Mouse (Mus musculus) midbrain, embryonic 11.5 days (tissue): ENCODE data around the gene Dtl. TPM values are rescaled to one million over a fixed set of nuclear protein-coding genes. Genes with fewer than 3 reads are reported as not detected.

Experiments used
- ATAC-seq: fragments of 200-750 bp; cut with Nextera tagmentation; 2 replicates; pipeline ENCODE4 v1.8.0; 2017; ENCODE audit warnings: moderate TSS enrichment, moderate library complexity; ENCODE audit not compliant: low FRiP score
- DNase-seq: peaks from one replicate; pipeline ENCODE4 v3.0.0; 2015; ENCODE audit warnings: low spot score; ENCODE audit errors: missing footprints
- H3K27ac ChIP-seq: fragments of 300-500 bp; sonication (generic); 2 replicates; pipeline ENCODE4 v1.5.1; 2014; ENCODE audit warnings: low read depth, low read length
- H3K27me3 ChIP-seq: fragments of 300-500 bp; sonication (generic); 2 replicates; pipeline ENCODE4 v1.6.1; 2014; ENCODE audit warnings: mild to moderate bottlenecking, low read length, moderate library complexity, mixed read lengths; ENCODE audit not compliant: control insufficient read depth, insufficient read depth
- H3K36me3 ChIP-seq: fragments of 300-500 bp; sonication (generic); 2 replicates; pipeline ENCODE4 v1.6.1; 2014; ENCODE audit warnings: mild to moderate bottlenecking, low read length, moderate library complexity, mixed read lengths; ENCODE audit not compliant: control insufficient read depth, insufficient read depth
- H3K4me1 ChIP-seq: fragments of 300-500 bp; sonication (generic); 2 replicates; pipeline ENCODE4 v1.6.1; 2014; ENCODE audit warnings: low read length; ENCODE audit not compliant: control insufficient read depth, insufficient read depth
- H3K4me2 ChIP-seq: fragments of 300-500 bp; sonication (generic); 2 replicates; pipeline ENCODE4 v1.6.1; 2014; ENCODE audit warnings: mild to moderate bottlenecking, moderate library complexity
- H3K4me3 ChIP-seq: fragments of 300-500 bp; sonication (generic); 2 replicates; pipeline ENCODE4 v1.5.1; 2014; ENCODE audit warnings: low read depth, low read length
- H3K9ac ChIP-seq: fragments of 300-500 bp; sonication (generic); 2 replicates; pipeline ENCODE4 v1.6.1; 2014; ENCODE audit warnings: low read length
- H3K9me3 ChIP-seq: fragments of 300-500 bp; sonication (generic); 2 replicates; pipeline ENCODE4 v1.6.1; 2016; ENCODE audit warnings: low read length; ENCODE audit not compliant: control insufficient read depth
- WGBS: fragments of 180-500 bp; shearing (Covaris S2); extraction: QIAGEN DNeasy Blood & Tissue Kit; methylation state at CpG from one replicate; pipeline ENCODE4 v1.1.7; 2014; 5-methylcytosine and 5-hydroxymethylcytosine counted together
- polyA plus RNA-seq: library from polyadenylated mRNA; unstranded; fragments of >200 nt; fragmentation: Nextera tagmentation; extraction: Ambion mirVana; gene quantifications from 2 replicates; pipeline ENCODE4 v1.2.1, GENCODE M21; 2014

Gene Dtl
- polyA plus RNA-seq, 1 experiment from 2014 or later: 67.9 TPM

- no peak overlapping the region for H3K4me3 ChIP-seq
- DNase-seq (no peak), ATAC-seq (no peak)
- no peak overlapping the region for H3K4me2 ChIP-seq
- WGBS: 92% methylated on average over 2 of the region's 2 CpGs
- H3K36me3 ChIP-seq: no peaks in the 10 kb centered on the region
- H3K4me1 ChIP-seq: peaks cover 2% of the 10 kb centered on the region; the same call in 1 of the 2 replicates
- no peaks in the 10 kb centered on the region for H3K9me3 ChIP-seq
- no peak overlapping the region for H3K9ac ChIP-seq
- no peaks in the 10 kb centered on the region for H3K27me3 ChIP-seq
- H3K27ac ChIP-seq: no peak overlapping the region
Observed at GRCm38 (mm10) chr1:191569625-191570024, 5.7 kb downstream of the Dtl start.

- no peaks in the 10 kb centered on the region for H3K36me3 ChIP-seq
- WGBS: 87% methylated on average over 1 of the region's 1 CpGs
Observed at GRCm38 (mm10) chr1:191567859-191568258, 7.5 kb downstream of the Dtl start.

GRCm38 (mm10) chr1:191562823-191563365, 12.4 kb downstream of the Dtl start:
- Histone ChIP-seq H3K27me3 (no peaks in the 10 kb centered on the region), H3K36me3 (peaks cover 2% of the 10 kb centered on the region; the same call in 1 of the 2 replicates), H3K4me3 (no peak overlapping the region), H3K9ac (no peak overlapping the region), H3K4me2 (no peak overlapping the region), H3K4me1 (no peaks in the 10 kb centered on the region), H3K9me3 (no peaks in the 10 kb centered on the region), H3K27ac (no peak overlapping the region)
- DNase-seq (peak; percentile 88), ATAC-seq (no peak)
- 79% methylated on average over 6 of the region's 6 CpGs for WGBS

More at GRCm38 (mm10) chr1:191567859-191568258, 7.5 kb downstream of the Dtl start:
- no peak for DNase-seq
- Histone ChIP-seq H3K9me3 (no peaks in the 10 kb centered on the region), H3K27ac (no peak overlapping the region), H3K27me3 (no peaks in the 10 kb centered on the region), H3K4me3 (no peak overlapping the region), H3K4me1 (peaks cover 2% of the 10 kb centered on the region; the same call in 1 of the 2 replicates), H3K4me2 (no peak overlapping the region), H3K9ac (no peak overlapping the region)
- no peak for ATAC-seq

GRCm38 (mm10) chr1:191559779-191560178, 15.6 kb downstream of the Dtl start:
- H3K36me3 ChIP-seq: peaks cover 6% of the 10 kb centered on the region; the same call in 1 of the 2 replicates
- WGBS: 88% methylated on average over 5 of the region's 5 CpGs
- no peak overlapping the region for H3K4me3 ChIP-seq
- no peak overlapping the region for H3K9ac ChIP-seq
- ATAC-seq (no peak), DNase-seq (no peak)
- H3K4me2 ChIP-seq: no peak overlapping the region
- H3K4me1 ChIP-seq: no peaks in the 10 kb centered on the region
- no peak overlapping the region for H3K27ac ChIP-seq
- no peaks in the 10 kb centered on the region for H3K9me3 ChIP-seq
- H3K27me3 ChIP-seq: no peaks in the 10 kb centered on the region

GRCm38 (mm10) chr1:191557109-191557508, 18.2 kb downstream of the Dtl start:
- Histone ChIP-seq H3K9me3 (no peaks in the 10 kb centered on the region), H3K9ac (no peak overlapping the region), H3K27ac (no peak overlapping the region), H3K27me3 (no peaks in the 10 kb centered on the region), H3K36me3 (peaks cover 6% of the 10 kb centered on the region; the same call in 1 of the 2 replicates), H3K4me3 (no peak overlapping the region), H3K4me1 (no peaks in the 10 kb centered on the region), H3K4me2 (no peak overlapping the region)
- no peak for ATAC-seq
- no peak for DNase-seq
- 91% methylated on average over 8 of the region's 8 CpGs for WGBS

- DNase-seq (no peak), ATAC-seq (no peak)
- Histone ChIP-seq H3K27me3 (no peaks in the 10 kb centered on the region), H3K4me3 (no peak overlapping the region), H3K9ac (no peak overlapping the region), H3K4me2 (no peak overlapping the region), H3K4me1 (no peaks in the 10 kb centered on the region), H3K36me3 (peaks cover 11% of the 10 kb centered on the region), H3K27ac (no peak overlapping the region), H3K9me3 (no peaks in the 10 kb centered on the region)
- WGBS: 81% methylated on average over 4 of the region's 4 CpGs
Observed at GRCm38 (mm10) chr1:191550786-191551185, 24.6 kb downstream of the Dtl start.

GRCm38 (mm10) chr1:191543747-191544146, 31.6 kb downstream of the Dtl start:
- peaks cover 11% of the 10 kb centered on the region; the same call in 1 of the 2 replicates for H3K36me3 ChIP-seq
- WGBS: 96% methylated on average over 3 of the region's 3 CpGs

GRCm38 (mm10) chr1:191541619-191542018, 33.7 kb downstream of the Dtl start:
- WGBS: 93% methylated on average over 4 of the region's 4 CpGs
- H3K36me3 ChIP-seq: peaks cover 6% of the 10 kb centered on the region; the same call in 1 of the 2 replicates

More at GRCm38 (mm10) chr1:191543747-191544146, 31.6 kb downstream of the Dtl start:
- H3K4me3 ChIP-seq: no peak overlapping the region
- H3K4me2 ChIP-seq: no peak overlapping the region
- no peaks in the 10 kb centered on the region for H3K27me3 ChIP-seq
- ATAC-seq: no peak
- no peak overlapping the region for H3K9ac ChIP-seq
- no peak overlapping the region for H3K27ac ChIP-seq
- no peaks in the 10 kb centered on the region for H3K4me1 ChIP-seq
- no peak for DNase-seq
- no peaks in the 10 kb centered on the region for H3K9me3 ChIP-seq

GRCm38 (mm10) chr1:191541014-191541413, 34.3 kb downstream of the Dtl start:
- no peak overlapping the region for H3K9ac ChIP-seq
- no peaks in the 10 kb centered on the region for H3K9me3 ChIP-seq
- H3K4me2 ChIP-seq: no peak overlapping the region
- no peaks in the 10 kb centered on the region for H3K27me3 ChIP-seq
- ATAC-seq: no peak
- H3K4me3 ChIP-seq: no peak overlapping the region
- WGBS: 92% methylated on average over 9 of the region's 9 CpGs
- H3K4me1 ChIP-seq: no peaks in the 10 kb centered on the region
- peaks cover 6% of the 10 kb centered on the region; the same call in 1 of the 2 replicates for H3K36me3 ChIP-seq
- no peak overlapping the region for H3K27ac ChIP-seq
- DNase-seq: no peak

More at GRCm38 (mm10) chr1:191541619-191542018, 33.7 kb downstream of the Dtl start:
- no peaks in the 10 kb centered on the region for H3K4me1 ChIP-seq
- no peaks in the 10 kb centered on the region for H3K9me3 ChIP-seq
- H3K4me3 ChIP-seq: no peak overlapping the region
- H3K27me3 ChIP-seq: no peaks in the 10 kb centered on the region
- H3K9ac ChIP-seq: no peak overlapping the region
- no peak overlapping the region for H3K4me2 ChIP-seq
- no peak for ATAC-seq
- no peak for DNase-seq
- no peak overlapping the region for H3K27ac ChIP-seq
